Mouse (Mus musculus) frontal cortex, adult (tissue): ENCODE measurements at regions not wholly inside any gene's neighbourhood (a gene's known extent, or its start where the extent isn't known, plus 50 kb on each side); places are given as distances from the start of the nearest gene placed in this dataset.

ENCODE experiments used
- ATAC-seq: cut with Nextera tagmentation; 2 replicates; pipeline ENCODE4 v1.9.2; 2017; ENCODE audit warnings: mild to moderate bottlenecking, moderate library complexity, mixed read lengths; ENCODE audit not compliant: low TSS enrichment

- ATAC-seq = no peak
These were observed 498.1 kb downstream of the Slc22a22 start for GRCm38 (mm10) chr15:56979353-56979752.

DNA sequence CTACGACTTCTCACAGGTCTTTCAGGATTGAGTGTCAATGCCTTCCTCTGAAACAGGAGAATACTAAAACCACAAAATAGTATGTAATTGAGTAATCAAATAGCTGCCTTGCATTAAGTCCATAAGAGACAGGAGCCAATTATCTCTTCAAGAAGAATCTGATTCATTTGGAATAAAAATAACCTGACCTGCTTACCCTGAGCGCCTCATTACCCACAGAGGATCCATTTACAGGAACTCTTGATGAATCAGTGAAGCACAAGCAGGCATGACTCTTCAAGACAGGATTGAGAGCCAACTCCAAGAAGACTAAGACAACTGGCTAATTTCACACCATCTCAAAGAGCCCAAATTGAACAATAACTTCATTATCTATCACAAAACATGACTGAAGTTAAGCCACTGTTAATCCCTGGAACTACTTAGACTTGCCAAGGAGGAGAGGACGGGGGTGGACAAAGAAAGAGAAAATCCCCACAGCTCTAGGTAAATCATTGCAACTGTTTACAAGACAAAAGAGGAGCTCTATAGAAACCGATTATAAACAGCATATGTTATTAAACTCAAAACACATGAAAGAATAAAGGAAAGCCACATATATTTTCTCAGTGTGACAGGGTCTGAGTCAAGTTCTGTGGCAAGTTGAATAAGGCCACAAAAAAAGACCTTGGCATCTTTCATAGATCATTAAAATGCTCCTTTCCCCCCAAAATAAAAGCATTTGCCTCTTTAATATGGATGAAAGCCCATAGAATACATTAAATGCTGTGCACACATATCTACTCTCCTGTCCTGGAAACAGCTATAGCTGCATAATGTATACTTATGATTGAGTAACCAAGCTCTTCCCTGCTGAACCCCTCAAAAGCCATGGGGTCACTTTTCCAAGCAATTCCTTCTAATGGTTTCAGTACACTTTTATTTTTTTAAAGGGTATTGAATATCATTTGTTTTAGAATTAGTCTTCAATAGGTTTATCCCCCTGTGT is 501.7 kb downstream of the Slc22a22 start:
- no peak for ATAC-seq

GRCm38 (mm10) chr15:56970140-56970539 is 507.3 kb downstream of the Slc22a22 start:
- no peak for ATAC-seq

GRCm38 (mm10) chr15:56956356-56956755 is 521.1 kb downstream of the Slc22a22 start:
- 0 out of 2 replicates have a peak, but pooled peaks have one; percentile 41 for ATAC-seq

- ATAC-seq = no peak
These were observed 525.2 kb downstream of the Slc22a22 start for GRCm38 (mm10) chr15:56952176-56952575.

- ATAC-seq = no peak
These were observed 526.6 kb downstream of the Slc22a22 start for GRCm38 (mm10) chr15:56950824-56951223.

GRCm38 (mm10) chr15:56940891-56941290 is 536.5 kb downstream of the Slc22a22 start:
- no peak for ATAC-seq

DNA sequence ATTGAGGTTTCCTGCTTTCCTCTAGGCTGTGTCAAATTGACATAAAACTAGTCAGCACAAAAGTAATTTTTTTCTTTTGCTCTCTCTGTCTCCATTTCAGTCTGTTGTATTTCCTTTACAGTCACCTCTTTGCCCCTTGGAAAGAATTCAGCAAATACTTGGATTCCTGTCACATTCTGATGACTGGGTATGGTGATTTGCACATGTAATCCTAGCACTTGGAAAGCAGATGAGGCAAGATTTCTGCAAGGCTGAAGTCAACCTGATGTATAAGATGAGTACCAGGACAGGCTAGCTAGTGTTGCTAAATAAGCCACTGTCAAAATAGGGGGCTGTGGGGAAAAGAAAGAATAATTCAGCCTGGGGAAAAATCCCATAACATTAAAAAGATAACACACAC is 580.9 kb downstream of the Slc22a22 start:
- ATAC-seq = no peak

GRCm38 (mm10) chr15:56881501-56881900 is 595.9 kb downstream of the Slc22a22 start:
- ATAC-seq = no peak

DNA sequence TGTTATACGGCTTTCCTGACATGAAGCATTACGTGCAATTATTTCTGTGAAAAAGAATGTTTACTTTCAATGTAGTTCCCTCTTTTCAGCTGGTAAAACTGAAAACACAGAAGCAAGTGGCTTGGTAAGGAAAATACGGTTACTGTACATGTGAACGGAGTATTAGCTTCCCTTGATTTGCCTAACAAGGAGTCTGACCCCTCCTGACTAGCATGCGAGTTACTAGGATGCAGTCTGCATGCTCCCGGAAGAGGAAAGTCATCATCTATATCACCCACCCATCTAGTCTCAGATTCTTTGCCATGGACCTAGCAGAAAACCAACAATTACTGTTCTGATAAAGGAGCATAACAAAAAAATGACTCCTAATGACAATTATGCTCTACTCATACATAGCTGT is 611.5 kb downstream of the Slc22a22 start:
- ATAC-seq = no peak

- no peak for ATAC-seq
These were observed 612.2 kb downstream of the Slc22a22 start for GRCm38 (mm10) chr15:56865035-56865804.

DNA sequence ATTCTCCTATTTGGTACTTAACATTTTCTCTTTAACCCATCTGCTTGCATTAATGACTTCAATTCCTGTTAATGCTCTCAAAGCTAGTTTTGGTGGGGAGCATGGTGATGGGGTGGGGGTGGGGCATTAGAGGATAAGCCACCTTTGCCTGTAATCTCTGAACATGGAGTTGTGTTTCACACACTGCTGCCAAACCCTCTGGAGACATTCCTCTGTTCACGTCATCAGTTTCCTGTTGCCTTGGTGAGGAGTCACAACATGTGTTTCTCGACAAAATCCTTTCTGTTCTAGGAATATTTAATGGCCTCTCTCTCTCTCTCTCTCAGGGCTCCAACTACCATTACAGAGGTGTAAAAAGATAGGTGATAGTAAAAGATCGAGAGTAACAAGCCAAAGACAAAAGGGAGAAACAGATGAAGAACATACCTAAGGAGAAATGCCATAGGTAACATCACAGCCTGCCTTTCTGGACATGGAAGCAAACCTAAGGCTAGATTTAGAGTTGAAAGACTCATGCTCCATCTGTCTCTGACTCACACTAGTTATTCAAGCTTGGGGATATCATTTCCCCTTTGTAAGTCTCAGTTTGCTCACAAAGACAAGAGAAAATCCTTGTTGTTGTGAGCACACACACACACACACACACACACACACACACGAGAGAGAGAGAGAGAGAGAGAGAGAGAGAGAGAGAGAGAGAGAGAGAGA is 618.6 kb downstream of the Slc22a22 start:
- peak; percentile 92 for ATAC-seq

GRCm38 (mm10) chr15:56858134-56858533 is 619.3 kb downstream of the Slc22a22 start:
- ATAC-seq = no peak

- ATAC-seq = peak; percentile 57; the same call in 1 of the 2 replicates
These were observed 621.4 kb downstream of the Slc22a22 start for GRCm38 (mm10) chr15:56856057-56856456.

- ATAC-seq = no peak
These were observed 624.3 kb downstream of the Slc22a22 start for GRCm38 (mm10) chr15:56853106-56853505.

GRCm38 (mm10) chr15:56847469-56848128 is 629.8 kb downstream of the Slc22a22 start:
- no peak for ATAC-seq

DNA sequence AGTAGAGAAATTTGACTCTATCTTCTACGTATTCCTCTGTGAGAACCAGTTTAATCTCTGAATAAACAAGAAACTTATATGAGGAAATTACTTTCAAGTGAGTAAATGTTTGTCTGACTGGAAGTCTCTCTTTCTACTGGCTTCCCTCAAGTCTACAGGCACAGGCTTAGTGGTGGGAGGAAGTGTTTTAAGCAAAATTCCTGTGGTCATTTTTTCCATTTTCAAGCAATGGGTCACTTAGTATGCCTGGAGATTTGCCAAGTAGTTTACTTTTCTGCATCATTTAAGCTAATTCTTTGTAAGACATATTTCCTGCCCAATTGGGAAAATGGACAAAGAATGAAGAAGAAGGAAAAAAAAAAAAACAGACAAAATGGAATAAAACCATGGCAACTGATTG is 632.9 kb downstream of the Slc22a22 start:
- ATAC-seq = no peak

DNA sequence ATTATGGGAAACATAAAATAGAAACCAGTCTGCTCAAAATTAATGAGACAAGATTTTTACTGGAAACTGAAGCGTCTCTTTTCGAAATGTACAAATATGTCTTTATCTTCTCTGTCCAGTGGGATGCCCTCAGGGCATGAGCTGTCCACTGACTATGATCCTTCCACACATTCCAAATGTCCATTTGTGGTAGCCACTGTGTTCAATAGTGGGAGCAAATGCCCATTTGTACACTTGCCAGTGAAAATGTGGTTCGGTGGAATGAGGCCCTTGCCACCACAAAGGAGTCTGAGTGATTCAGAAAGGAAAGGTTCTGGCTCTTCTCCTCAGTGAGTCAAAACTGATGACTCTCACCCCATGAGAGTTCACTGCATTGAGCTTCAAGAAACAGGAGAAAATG is 635.9 kb downstream of the Slc22a22 start:
- ATAC-seq = no peak

GRCm38 (mm10) chr15:56837292-56837691 is 640.1 kb downstream of the Slc22a22 start:
- ATAC-seq = no peak

DNA sequence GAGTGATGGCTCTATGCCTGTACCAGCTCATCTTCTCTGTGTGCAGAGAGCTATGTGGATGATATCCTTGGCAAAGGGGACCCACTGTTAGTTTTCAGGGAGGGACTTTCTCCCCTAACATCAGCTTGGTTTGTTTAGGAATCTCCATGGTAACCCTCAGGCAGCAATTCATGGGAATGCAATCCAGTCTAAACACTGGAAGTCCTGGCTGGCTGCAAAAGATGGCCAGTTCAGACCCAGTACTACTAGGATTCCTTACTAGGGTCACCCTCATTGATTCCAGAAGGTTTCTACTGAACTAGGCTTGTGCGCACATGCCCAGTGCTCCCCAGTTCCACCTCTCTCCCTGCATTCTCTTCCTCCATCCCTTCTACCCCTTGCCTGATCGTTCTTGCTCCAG is 642.8 kb downstream of the Slc22a22 start:
- ATAC-seq = no peak

GRCm38 (mm10) chr15:56832666-56833065 is 644.8 kb downstream of the Slc22a22 start:
- ATAC-seq = no peak
